Mouse (Mus musculus): ENCODE results near the gene Cela2a. TPM values are rescaled to one million over a fixed set of nuclear protein-coding genes. Genes with fewer than 3 reads are reported as not detected.
A peak's percentile ranks its signal among the peaks of the same experiment; 100 is the strongest.

The Cela2a gene
- total RNA-seq, 1 experiment from 2014 or later = 0.56 TPM

DNA sequence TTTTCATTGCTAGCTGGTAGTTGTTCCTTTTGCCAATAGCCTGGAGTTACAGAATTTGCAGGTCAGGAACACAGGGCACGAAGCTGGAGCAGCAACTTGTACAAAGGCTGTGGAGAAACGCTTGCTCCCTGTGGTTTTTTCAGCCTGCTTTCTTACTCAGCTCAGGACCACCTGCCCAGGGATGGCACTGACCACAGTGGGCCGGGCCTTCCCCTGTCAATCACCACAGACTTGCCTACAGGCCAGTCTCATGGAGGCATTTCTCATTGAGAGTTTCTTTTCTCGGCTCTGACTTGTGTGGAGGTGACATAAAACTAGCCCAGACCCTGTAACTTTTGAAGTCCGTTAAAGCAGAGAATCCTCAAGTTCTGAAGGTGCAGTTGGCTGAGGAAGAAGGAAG, 28.4 kb downstream of the Cela2a start:
- DNase-seq = peak; percentile 1

DNA sequence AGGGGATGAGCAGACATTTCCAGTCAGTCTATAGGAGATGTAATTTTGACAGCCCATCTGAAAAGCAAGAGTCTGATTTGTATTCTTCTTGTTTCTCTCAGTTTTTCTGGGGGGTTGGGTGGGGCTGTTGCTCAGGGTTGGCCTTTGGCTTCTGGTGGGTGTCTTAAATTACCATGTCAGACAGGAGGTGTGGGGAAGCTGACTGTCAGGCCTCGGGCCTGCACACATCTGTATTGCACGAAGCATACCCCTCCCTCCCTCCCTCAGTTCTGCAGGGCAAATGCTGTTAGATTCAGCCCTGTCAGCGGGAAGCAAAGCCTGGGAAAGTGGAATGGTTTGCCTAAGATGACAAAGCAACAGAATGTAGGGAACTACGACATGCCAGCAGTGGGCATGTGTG, 29.0 kb downstream of the Cela2a start:
- no peak for DNase-seq

DNA sequence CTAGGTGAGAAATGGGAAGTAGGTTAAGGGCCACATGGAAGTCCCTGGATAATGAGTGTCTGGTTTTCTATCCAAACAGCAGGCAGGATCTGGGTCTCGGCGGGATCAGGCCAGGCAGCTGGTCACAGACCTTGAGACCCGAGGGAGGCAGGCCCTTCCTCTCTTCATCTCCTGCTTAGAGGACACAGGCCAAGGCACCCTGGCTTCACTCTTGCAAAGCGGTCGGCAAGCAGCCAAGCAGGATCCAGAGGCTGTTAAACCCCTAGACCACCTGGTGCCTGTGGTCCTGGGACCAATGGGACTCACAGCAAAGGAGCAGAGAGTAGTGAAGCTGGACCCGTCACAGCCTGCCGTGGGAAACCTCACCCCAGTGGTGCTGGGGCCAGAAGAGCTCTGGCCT, 29.6 kb downstream of the Cela2a start:
- DNase-seq = peak; percentile 40

DNA sequence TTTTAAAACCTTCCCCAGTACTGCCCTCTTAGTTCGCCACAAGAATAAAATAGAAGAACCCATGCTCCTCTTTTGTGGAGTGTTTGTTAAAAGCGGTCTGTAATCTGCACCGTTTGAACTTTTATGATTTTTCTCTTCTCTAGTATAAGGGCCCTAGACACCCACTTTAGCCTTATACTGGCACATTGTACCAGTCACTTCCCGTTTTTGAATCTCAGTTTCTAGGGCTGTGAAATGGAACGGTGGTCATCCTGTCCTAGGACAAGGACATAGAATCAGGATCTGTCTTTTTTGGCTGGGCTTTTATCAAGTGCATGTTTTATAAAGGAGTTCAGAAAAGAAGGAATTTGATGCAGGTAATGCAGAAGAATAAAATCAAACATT, 31.8 kb downstream of the Cela2a start:
- DNase-seq = peak; percentile 1

DNA sequence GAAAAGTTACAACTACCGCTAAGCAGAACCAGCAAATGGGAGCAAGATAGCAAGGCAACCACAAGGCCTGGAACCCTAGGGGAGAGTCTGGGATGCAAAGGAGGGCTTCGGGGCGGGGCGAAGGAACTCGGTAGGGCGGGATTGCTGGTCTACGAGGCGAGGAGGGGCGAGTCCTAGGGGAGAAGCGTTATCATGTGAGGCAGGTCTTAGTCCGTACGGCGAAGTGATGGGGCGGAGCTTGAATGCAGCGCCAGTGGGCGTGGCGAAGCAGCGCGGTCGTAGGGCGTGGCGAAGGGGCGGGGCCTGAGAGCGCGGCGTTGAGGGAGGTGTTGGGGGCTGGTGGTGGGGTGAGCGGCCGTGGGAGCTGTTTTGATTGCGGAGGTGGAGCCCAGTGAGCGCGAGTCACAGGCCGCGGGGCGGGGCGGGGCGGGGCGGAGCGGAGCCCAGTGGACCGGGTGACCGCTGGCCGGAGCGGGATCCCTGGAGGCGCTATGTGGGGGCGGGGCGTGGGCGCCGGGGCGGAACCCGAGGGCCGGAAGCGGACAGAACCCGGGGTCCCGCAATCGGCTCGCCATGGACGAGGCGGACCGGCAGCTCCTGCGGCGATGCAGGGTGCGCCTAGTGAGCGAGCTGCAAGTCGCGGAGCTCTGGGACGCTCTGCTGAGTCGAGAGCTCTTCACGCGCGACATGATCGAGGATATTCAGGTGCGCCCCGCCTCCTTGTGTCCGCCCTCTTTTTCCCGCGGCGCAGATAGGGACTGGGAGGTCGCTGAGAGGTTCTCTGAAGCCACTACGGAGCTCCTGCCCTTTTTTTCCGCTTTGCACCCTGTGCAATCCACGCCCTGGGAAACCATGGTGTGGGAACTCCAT, 32.4 kb downstream of the Cela2a start, which contains the start of gene Casp9:
Gene Casp9 (plus strand): TSS at position 331 of the 870 bp plus-strand sequence.
- DNase-seq = peak; percentile 98

DNA sequence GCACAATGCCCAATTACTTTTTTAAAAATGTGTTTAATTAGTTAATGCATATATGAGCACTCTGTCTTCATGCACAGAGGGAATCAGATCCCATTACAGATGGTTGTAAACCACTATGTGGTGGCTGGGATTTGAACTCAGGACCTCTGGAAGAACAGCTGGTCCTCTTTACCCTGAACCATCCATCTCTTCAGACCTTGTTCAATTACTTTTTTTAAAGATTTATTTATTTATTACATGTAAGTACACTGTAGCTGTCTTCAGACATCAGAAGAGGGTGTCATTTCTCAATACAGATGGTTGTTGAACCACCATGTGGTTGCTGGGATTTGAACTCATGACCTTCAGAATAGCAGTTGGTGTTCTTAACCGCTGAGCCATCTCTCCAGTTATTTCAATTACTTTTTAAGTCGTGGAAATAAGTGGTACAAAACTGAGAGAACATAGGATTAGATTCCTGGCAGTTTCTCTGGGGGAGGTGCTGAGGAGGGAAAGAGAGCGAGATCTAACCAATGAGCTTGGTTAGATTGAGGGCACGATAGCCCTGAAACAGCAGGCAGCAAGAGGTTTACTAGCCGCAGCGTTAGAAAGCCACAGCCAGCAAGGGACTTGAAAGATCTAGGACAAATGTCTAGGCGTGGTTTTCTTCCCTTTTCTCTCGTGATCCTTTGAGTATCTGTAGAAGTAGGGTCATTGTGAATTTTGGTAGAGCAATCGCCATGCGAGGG, 33.2 kb downstream of the Cela2a start:
- DNase-seq = no peak

DNA sequence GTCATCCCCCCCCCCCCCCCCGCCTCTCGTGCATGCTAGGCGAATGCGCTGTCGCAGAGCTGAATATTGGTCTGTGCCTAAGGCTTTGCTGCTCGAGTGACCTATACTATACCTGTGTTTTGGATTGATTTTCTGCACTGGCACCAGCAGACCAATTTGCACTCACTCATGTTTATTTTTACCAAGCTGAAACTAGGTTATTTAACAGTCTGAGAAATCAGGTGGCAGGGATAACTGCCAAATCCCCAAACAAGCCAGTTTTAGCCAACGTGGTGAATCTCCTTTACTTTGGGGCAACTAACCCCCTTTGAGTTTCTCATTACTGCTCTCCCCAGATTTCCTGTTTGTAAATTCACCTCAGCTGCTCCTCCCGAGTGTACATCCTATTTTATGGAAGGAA, 34.0 kb downstream of the Cela2a start:
- DNase-seq = no peak

DNA sequence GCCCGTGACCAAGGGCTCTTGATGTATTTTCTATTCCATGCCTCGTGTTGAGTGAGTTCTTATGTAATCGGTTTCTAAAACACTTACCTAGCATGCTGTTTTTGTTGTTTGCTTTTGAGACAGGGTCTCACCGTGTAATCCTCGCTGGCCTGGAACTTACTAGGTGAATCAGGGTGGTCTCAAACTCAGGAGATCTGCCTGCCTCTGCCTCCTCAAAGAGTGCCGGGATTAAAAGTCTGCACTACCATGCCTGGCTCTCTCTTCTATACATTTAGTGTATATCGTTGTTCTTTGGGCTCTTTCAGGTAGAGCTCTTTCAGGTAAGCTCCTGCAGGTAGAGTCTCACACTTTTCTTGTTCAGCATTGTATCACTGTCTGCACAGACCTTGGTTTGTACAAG, 34.5 kb downstream of the Cela2a start:
- no peak for DNase-seq

DNA sequence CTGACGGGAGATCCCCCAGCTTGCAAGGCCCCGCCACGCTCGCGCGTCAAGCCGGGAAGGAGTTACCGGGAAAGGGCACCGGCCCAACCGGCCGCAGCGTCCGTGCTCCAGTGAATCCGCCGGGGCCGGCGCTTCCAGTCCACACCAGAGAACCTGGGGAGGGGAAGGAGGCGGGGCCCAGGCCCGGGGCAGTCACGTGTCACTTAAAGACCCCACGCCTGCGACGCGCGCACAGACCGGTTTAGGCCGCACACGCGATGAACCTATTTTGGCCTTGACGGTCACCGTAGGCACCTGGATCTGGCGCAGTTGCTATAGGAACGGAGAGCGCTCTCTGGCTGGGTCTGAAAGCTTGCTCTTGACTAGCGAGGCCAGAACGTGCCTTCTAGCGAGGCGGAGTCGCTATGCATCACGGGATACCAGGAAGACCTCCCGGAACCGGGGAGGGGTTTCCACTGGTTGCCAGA, 35.4 kb downstream of the Cela2a start, which contains the start of gene Dnajc16:
Gene Dnajc16 (minus strand): TSS at position 408 of the 467 bp plus-strand sequence.
- DNase-seq = peak; percentile 98

DNA sequence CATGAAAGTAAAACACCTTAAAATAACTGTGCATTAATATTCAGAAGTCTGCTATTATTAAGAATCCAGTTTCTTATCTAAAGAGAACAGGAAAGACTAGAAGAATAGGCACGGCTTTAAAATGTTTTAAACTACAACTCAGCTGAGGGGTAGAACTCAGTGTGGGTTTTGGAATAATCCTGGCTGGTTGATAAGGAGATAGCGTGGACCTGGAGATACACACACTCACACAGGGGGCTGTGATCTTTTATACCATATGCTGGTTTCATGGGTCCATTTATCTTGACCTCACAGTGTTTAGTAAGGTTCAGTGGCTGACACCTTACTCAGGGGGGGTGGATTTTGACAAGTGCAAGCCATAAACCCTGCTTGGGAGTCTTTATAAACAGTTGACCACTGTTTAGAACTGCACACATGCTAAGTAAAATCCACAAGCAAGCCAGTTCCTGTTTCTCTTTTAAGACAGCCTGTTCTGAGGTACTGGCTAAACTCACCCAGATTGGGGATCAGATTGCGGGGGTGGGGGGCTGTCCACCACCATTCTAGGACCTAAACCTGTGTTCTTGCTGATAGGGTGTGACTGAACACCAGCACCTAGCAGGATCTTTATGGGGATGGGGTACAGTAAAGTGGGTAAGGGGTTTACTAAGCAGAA, 36.3 kb downstream of the Cela2a start:
- no peak for DNase-seq

DNA sequence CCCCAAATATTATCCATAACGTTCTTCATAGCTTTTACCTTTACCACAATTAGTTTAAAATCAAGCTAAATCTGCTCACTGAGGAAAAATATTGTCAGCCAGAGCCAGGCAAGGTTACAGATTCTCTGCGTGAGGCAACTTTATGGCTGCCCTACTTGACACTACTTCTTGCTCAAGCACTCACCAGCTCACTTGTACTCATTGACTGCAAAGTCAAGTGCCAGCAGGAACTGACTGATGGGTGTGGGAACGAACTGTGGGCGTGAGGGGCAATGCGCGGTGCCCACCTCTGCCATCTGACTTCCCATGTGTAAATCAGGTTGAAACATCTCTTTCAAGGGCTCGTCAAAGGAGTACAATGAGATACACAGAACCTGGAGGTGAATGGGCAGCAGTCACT, 38.5 kb downstream of the Cela2a start:
- DNase-seq = peak; percentile 56

DNA sequence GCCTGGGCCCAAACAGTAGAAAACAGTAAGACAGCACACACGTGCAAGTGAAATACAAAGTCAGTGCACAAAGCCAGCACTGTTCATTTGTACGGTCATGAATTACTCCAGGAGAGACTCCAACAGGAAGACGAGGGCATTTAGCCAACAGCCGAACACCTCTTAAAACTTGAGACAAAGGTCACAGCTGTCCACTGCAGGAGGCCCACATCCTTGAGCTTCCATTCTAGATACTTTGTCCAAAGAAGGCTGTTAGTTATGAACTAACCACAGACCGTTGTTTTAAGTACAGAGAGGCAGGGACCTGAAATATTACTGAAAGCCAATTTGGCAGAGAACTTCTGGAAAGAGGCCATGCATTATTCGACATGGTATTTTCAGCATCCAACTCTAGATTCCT, 38.9 kb downstream of the Cela2a start:
- DNase-seq = peak; percentile 51

DNA sequence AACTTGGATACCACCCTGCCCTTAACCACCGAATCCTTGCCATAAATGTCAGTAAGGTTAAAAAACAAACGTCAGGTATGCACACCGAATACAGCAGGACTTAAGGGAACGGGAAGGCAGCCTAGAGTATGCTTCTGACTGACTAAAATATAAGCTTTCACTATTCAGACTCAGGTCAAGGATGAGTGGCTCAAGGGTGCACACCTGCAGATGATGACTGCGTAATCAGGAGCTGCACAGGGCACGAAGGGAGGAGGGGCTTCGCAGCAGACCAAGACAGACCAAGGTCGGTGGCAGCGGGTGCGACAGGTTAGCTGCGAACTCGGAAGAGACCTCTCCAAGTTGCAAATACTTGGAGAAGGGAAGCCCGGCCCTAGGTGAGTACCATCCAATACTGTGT, 39.8 kb downstream of the Cela2a start:
- DNase-seq = no peak

DNA sequence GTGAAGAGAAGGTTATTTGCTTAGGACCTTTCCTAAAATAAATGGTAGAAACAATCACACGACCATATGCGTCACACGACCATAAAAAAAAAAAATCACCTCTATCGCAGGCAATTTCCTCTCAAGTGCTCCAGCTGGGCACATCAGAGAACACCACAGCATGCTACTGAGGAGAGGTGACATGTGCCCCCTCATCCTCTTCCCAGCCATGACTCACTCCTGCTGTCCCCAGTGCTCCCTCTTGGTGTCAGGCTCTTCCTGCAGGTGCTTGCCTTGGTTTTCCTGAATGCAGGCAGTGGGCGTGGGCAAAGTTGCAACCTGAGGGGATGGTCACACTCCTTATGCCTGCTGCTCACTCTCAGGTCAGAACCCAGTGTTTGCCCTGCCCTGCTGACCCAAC, 41.1 kb downstream of the Cela2a start:
- DNase-seq = no peak

DNA sequence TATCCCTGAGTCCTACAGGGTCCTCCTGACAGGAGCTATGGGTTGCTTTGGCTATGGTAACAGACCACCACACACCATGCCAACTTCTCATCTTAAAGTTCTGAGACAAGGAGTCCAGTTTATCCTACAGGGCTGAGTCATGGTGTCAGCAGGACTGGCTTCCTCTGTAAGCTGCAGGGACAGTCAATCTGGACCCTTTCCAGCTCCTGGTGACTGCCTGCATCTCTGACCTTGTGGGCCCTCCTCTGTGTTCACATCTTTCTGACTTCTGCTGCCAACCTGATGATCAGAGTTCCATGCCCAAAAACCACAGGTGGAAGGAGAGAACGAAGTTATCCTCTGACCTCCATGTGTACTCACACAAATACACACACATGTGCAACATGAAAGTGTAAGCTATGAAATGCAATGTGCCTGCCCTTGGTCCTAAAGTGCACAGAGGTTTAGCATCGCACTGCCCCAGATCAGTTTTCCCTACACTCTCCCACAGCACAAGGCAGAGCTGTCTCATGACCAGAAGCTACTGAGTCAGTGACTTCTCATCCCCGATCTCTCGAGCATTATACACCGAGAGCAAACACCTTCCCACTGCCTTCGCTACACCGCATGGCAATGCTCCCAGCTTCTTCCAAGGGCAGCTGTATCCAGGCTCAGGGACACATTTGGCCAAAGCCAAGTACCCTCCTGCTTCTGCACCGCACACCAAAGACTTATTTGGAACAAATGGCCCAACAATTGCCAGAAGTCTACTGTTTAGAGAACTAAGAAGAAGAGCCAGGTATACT, 44.6 kb downstream of the Cela2a start:
- peak; percentile 80 for DNase-seq

DNA sequence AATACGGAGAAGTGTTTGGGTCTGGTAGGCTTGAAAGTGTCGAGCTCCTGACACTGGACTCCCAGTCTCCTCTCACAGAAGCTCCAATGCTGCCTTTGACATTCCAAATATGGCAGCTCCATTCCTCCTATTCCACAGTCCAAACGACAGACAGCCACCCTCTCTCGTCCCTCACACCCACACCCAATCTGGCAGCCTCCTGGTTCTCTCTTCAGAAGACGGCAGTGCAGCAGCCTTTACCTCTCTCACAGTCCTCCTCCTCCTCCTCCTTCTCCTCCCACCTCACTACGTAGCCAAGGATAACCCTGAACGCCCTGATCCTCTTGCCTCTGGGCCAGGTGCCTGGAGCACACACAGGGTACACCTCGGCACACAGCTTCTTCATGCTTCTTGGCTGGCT, 46.1 kb downstream of the Cela2a start:
- DNase-seq = no peak

DNA sequence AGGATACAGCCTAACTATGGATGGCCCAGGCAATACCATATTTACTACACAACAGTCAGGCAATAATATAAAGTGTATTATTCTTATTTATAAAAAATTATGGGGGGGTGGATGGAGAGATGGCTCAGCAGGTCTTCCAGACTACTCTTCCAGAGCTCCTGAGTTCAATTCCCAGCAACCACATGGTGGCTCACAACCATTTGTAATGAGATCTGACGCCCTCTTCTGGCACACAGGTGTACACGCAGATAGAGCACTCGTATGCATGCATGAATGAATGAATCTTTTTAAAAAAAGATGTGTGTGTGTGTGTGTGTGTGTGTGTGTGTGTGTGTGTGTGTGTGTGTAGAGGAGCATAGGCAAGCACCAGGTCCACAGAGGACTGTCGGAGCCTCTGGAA, 52.9 kb downstream of the Cela2a start:
- peak; percentile 0 for DNase-seq

DNA sequence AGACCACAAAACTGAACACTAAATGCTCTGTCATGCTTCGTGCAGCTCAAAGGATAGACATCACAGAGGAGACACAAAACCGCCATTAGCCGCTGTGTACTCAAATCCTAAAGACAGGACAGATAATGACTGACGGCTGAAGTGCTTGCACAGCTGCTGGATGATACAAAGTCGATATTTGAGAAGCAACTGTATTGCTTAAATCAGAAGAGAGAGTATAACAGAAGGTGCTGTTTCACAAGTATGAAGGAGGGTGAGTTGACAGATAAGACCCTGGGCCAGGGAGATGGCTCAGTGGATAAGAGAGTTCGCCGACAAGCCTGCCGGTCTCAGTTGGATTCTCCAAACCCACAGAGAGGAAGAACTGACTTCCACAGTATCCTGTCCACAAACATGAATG, 54.1 kb downstream of the Cela2a start:
- no peak for DNase-seq

DNA sequence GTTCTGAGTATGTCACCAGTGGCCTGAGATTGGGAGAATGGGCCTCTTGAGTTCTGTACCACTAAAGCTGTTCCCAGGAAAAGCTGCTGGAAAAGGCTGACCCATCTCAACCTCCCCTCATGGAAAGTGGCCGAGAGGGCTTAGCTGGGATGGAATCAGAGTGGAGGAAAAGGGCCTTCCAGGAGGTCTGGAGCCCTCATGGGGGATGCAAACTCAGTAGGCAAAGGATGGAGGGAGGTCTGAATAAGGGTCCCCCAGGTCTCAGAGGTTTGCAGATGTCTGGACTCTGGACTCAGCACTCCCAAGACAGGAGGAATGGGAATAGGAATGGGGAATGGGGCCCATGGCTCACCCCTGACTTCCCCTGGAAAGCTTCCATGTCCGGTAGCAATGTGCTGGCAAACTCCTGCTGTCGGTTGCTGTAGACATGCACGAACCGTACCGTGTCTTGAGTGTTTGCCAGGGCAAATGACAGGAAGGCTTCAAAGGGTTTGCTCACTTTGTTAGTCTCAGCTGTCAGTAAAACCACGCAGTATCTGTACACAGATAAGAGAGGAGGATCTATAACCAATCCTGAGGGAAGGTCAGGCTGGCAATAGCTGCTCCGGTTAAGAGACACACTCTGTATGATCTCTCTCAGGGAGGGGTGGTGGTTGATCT, 56.3 kb downstream of the Cela2a start:
- DNase-seq = no peak

DNA sequence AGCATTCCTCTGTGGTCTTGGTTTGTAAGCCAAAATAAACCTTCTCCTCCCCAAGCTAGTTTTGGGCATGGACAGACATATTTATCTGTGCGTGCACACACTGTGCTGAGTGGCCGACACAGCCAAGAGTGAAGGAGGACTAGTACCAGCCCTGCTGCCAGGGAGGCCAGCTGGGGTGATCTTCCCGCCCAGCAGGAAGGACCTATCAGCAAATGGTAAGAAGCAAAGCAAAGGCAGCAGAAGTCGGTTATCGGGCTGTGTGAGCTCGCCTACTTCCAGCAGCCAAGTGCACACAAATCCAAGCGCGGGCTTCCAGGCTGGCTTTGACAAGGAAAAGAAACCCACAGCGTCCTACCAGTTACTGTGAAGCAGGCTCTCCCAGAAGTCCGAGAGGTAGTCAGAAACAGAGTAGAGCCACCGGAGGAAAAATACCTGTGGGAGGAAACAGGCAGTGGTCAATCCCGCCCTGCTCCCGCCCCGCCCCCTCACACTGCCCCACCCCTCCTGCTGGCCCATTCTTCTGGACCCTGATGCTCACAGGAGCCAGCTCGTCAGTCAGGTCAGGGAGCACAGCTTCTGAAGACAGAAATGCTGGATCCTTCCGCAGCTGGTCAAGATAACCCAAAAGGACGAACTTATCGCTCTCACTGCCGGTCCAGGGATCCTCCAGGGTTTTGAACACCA, 58.5 kb downstream of the Cela2a start:
- no peak for DNase-seq

Measured in adrenal gland, postnatal 14 days (tissue).